Mouse (Mus musculus): ENCODE results near the gene Armc5. TPM values are rescaled to one million over a fixed set of nuclear protein-coding genes. Genes with fewer than 3 reads are reported as not detected.

Gene Armc5
- total RNA-seq, 2 experiments from 2014 or later: 7.1 to 11.8 TPM

- ATAC-seq (replicated peaks; ENCODE audit: poor library complexity): no peak
Observed at GRCm38 (mm10) chr7:128285060-128285459, 47.9 kb downstream of the Armc5 start.

DNA sequence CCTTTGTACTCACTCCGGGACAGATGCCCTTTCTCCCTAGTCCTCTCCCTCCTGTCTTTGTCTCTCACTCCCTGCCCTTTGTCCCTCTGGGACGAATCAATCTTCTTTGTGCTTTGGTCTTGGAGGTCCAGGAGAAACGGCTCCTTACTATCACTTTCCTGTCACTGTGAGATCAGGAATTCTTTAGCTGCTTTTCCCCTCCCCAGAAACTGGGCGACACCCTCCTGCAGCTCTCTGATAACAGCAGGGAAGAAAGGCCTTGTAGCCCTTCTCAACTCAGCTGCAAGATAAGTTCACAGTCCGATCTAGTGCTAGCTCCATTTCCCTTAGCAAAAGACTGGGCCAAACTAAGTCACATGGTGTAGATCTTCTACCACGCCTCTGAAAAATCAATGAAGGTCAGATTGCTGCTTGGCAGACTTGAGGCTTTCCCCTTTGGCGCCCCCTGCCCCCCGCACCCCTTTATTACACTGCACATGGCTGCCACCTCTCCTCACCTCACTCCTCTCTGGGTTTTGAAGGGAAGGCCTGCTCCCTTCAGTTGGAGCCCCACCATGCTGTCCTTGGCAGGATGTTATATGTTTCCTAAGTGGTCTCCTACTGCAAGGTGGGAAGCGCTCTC is 51.9 kb downstream of the Armc5 start:
- peak; percentile 96 for ATAC-seq (replicated peaks; ENCODE audit: poor library complexity)

Other genes with a start within 250 kb of the Armc5 start
- 142 and 147 TPM in 2 replicates for gene Pycard, start 243.5 kb upstream of the Armc5 start, total RNA-seq (2015)
- gene Pycard, start 243.5 kb upstream of the Armc5 start, total RNA-seq (2017): 20.8 and 26.9 TPM in 2 replicates
- not detected in 2 replicates for gene Trim72, start 233.4 kb upstream of the Armc5 start, total RNA-seq (2015)
- gene Trim72, start 233.4 kb upstream of the Armc5 start, total RNA-seq (2017): not detected in 2 replicates
- gene Itgam, start 174.7 kb upstream of the Armc5 start, total RNA-seq (2015): 23.6 and 24.3 TPM in 2 replicates
- 28.0 and 34.9 TPM in 2 replicates for gene Itgam, start 174.7 kb upstream of the Armc5 start, total RNA-seq (2017)
- 0.05 TPM in 1 of 2 replicates, not detected in the other for gene Gm49368, start 174.7 kb upstream of the Armc5 start, total RNA-seq (2015)
- gene Gm49368, start 174.7 kb upstream of the Armc5 start, total RNA-seq (2017): not detected in 2 replicates
- gene Itgax, start 107.8 kb upstream of the Armc5 start, total RNA-seq (2015): 0.32 and 0.76 TPM in 2 replicates
- gene Itgax, start 107.8 kb upstream of the Armc5 start, total RNA-seq (2017): 0.67 and 0.68 TPM in 2 replicates
- 0.25 TPM in 1 of 2 replicates, not detected in the other for gene Itgad, start 83.0 kb upstream of the Armc5 start, total RNA-seq (2015)
- gene Itgad, start 83.0 kb upstream of the Armc5 start, total RNA-seq (2017): 0.51 TPM in 1 of 2 replicates, not detected in the other
- gene Cox6a2, start 31.0 kb upstream of the Armc5 start, total RNA-seq (2015): 0.76 and 4.8 TPM in 2 replicates
- gene Cox6a2, start 31.0 kb upstream of the Armc5 start, total RNA-seq (2017): 0.21 and 1.3 TPM in 2 replicates
- gene 9130023H24Rik, start 689 bp downstream of the Armc5 start, total RNA-seq (2015): 4.3 TPM in 2 replicates
- 4.7 and 7.2 TPM in 2 replicates for gene 9130023H24Rik, start 689 bp downstream of the Armc5 start, total RNA-seq (2017)
- 0.44 and 0.54 TPM in 2 replicates for gene Tgfb1i1, start 9.5 kb downstream of the Armc5 start, total RNA-seq (2015)
- gene Tgfb1i1, start 9.5 kb downstream of the Armc5 start, total RNA-seq (2017): not detected in 2 replicates
- gene Slc5a2, start 28.3 kb downstream of the Armc5 start, total RNA-seq (2015): not detected in 2 replicates
- gene Slc5a2, start 28.3 kb downstream of the Armc5 start, total RNA-seq (2017): not detected in 2 replicates
- 34.2 and 39.5 TPM in 2 replicates for gene BC017158, start 60.8 kb downstream of the Armc5 start, total RNA-seq (2015)
- 20.5 and 25.3 TPM in 2 replicates for gene BC017158, start 60.8 kb downstream of the Armc5 start, total RNA-seq (2017)
- gene Rgs10, start 181.4 kb downstream of the Armc5 start, total RNA-seq (2015): 77.0 and 92.7 TPM in 2 replicates
- 55.4 and 83.3 TPM in 2 replicates for gene Rgs10, start 181.4 kb downstream of the Armc5 start, total RNA-seq (2017)
- 171 and 194 TPM in 2 replicates for gene Tial1, start 224.4 kb downstream of the Armc5 start, total RNA-seq (2015)
- gene Tial1, start 224.4 kb downstream of the Armc5 start, total RNA-seq (2017): 53.4 and 80.2 TPM in 2 replicates

Data from megakaryocyte progenitor cell, adult 5-6 weeks (primary cell).